8 mouse cellular contexts compared by ENCODE assay signal in genomic region chr12:17724412-17725090, GRCm38 (mm10). TPM values are rescaled to one million over a fixed set of nuclear protein-coding genes. Genes with fewer than 3 reads are reported as not detected.
DNase-seq lines count a peak whose midpoint lies in the region; ATAC-seq and TF ChIP-seq lines count a peak whose summit lies in the region.
"Had no signal": no experiment of that assay in that cellular context is flagged by ENCODE, and none has a peak within 500 bp of the region (broad histone marks: within the 10 kb centered on the region; RNA-seq: fewer than 3 reads in every experiment).

No protein-coding gene starts in this region.

- no peak for ATAC-seq in lung, embryonic 15.5 days (ENCODE audit: borderline replicate concordance, extremely low read depth, low FRiP score, low TSS enrichment)
- peak; percentile 57 for ATAC-seq in stomach, postnatal 0 days (ENCODE audit: low FRiP score, low TSS enrichment)

- H3K27me3 ChIP-seq in lung, embryonic 15.5 days: no peaks in the 10 kb centered on the region
- no peaks in the 10 kb centered on the region for H3K27me3 ChIP-seq in stomach, postnatal 0 days (ENCODE audit: control insufficient read depth, insufficient read depth, low read length)

- no peak overlapping the region for H3K4me3 ChIP-seq in lung, embryonic 15.5 days
- H3K4me3 ChIP-seq in stomach, postnatal 0 days (ENCODE audit: low read depth, low read length): no peak overlapping the region
- H3K4me3 ChIP-seq: myocyte had no signal

- no peaks in the 10 kb centered on the region for H3K9me3 ChIP-seq in lung, embryonic 15.5 days
- no peaks in the 10 kb centered on the region for H3K9me3 ChIP-seq in stomach, postnatal 0 days (ENCODE audit: control insufficient read depth, low read length)

- intact Hi-C loops in left cerebral cortex, postnatal 25 days (cut with DNase I): no loop called here

- no peaks in the 10 kb centered on the region for H3K36me3 ChIP-seq in lung, embryonic 15.5 days
- no peaks in the 10 kb centered on the region for H3K36me3 ChIP-seq in stomach, postnatal 0 days (ENCODE audit: control insufficient read depth, insufficient read depth, low read length)

- no peak for TF ChIP-seq EP300 in stomach, postnatal 0 days (optimal IDR thresholded peaks at IDR 0.05)

- no peak for TF ChIP-seq CTCF in stomach, postnatal 0 days (IDR thresholded peaks at IDR 0.05; ENCODE audit: low read depth)

- H3K27ac ChIP-seq in lung, embryonic 15.5 days: peak overlapping the region; percentile 78
- peak overlapping the region; percentile 76 for H3K27ac ChIP-seq in stomach, postnatal 0 days (replicated peaks)

- no peak overlapping the region for H3K9ac ChIP-seq in lung, embryonic 15.5 days
- 0 out of 2 replicates have a peak overlapping the region, but pooled peaks have one; percentile 38 for H3K9ac ChIP-seq in stomach, postnatal 0 days (ENCODE audit: low read length)

- 33% methylated on average over 3 of the region's 3 CpGs for WGBS in lung, embryonic 15.5 days
- WGBS in stomach, postnatal 0 days: 48% methylated on average over 3 of the region's 3 CpGs

- H3K4me2 ChIP-seq in lung, embryonic 15.5 days: no peak overlapping the region
- no peak overlapping the region for H3K4me2 ChIP-seq in stomach, postnatal 0 days (replicated peaks; ENCODE audit: low read depth)

- DNase-seq in lung, postnatal 25 days (ENCODE audit: low spot score): no peak
- peak; percentile 14 for DNase-seq in c-Kit-positive CD71-positive TER-119-positive erythroid progenitor cells, embryonic 14.5 days (ENCODE audit: low spot score)
- peak; percentile 38 for DNase-seq in liver
- DNase-seq in stomach, postnatal 0 days (ENCODE audit: low spot score): peak; percentile 51
- DNase-seq in left cerebral cortex, postnatal 25 days (ENCODE audit: low spot score in 2 of 2): no peak
- DNase-seq in gastrocnemius, postnatal 10 days: no peak

- peaks cover 60% of the 10 kb centered on the region for H3K4me1 ChIP-seq in lung, embryonic 15.5 days
- peaks cover 12% of the 10 kb centered on the region for H3K4me1 ChIP-seq in stomach, postnatal 0 days (replicated peaks; ENCODE audit: control insufficient read depth, insufficient read depth)

RNA-seq across cellular contexts. Expression of gene Hpcal1, which starts 33.9 kb away (rescaled TPM):
- polyA plus RNA-seq in lung, embryonic 15.5 days (2015; fragmentation: Nextera tagmentation; extraction: Ambion mirVana): 62.0 and 72.2 TPM in 2 replicates
- 61.2 and 62.6 TPM in 2 replicates for polyA plus RNA-seq in stomach, postnatal 0 days (2015; fragmentation: Nextera tagmentation; extraction: Ambion mirVana)
- 10 to 100 TPM; 98.4 to 99.2 TPM for total RNA-seq in left cerebral cortex, postnatal 25 days (2021)
- total RNA-seq in gastrocnemius, postnatal 10 days (2021): 10 to 100 TPM; 13.9 to 14.0 TPM

Comparison
In these comparisons a context has a peak if more than half of its experiments do, and no peak if none do; other contexts are left out.
1. DNase-seq: peak in c-Kit-positive CD71-positive TER-119-positive erythroid progenitor cells, embryonic 14.5 days (single experiment), liver (single experiment) and stomach, postnatal 0 days (single experiment); none in lung, postnatal 25 days (single experiment), left cerebral cortex, postnatal 25 days (0 of 2) and gastrocnemius, postnatal 10 days (single experiment).
2. RNA of gene Hpcal1, which starts 33.9 kb away (total RNA-seq): 98.4 to 99.2 TPM in left cerebral cortex, postnatal 25 days; 13.9 to 14.0 TPM in gastrocnemius, postnatal 10 days; every median in the first group is over 4 times any median in the second.